Mouse (Mus musculus): ENCODE measurements at regions not wholly inside any gene's neighbourhood (a gene's known extent, or its start where the extent isn't known, plus 50 kb on each side); places are given as distances from the start of the nearest gene placed in this dataset.
"Not testable (repeated sequence)": the region's sequence is repeated elsewhere in the genome, so short reads cannot be mapped to it uniquely, and the experiment has no call there.

DNA sequence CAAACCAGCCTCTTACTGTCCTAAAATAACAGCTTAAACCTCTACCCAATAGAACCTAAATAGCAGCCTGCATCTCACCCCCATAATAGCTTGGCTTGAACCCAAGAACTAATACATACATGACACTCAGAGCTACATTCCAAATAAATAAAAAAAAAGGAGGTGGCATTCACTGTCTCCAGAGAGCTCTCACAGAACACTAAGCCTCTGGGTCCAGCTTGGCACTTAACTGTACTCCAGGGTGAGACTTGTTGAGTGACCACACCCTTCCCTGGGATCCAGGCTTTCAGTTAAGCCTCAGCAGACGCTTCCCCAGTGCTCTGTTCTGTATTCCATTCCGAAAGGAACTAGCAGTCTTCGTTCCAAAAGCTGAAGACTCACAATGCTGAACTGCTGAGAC, 186.3 kb upstream of the Tsc22d2 start:
- peak; percentile 5 for DNase-seq

- no peak for DNase-seq
Observed at GRCm38 (mm10) chr3:58231746-58232145, 182.8 kb upstream of the Tsc22d2 start.

DNA sequence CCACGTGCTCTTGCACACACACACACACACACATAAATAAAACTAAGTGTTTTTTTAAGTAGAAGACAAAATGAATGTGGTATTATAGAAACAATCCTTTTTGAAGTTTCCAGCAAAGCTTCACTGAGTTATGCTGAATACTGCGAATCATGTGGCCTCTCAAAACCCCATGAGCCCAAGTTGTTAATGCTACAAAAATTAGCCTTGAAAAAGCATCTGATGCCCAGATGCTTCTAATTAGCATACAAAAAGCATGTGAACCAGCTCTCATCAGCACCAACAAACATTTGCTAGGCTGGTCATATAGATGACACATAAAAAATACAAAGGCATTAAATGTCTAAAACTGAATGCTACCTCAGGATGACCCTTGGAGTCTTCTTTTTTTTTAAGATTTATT, 181.2 kb upstream of the Tsc22d2 start:
- no peak for DNase-seq

DNA sequence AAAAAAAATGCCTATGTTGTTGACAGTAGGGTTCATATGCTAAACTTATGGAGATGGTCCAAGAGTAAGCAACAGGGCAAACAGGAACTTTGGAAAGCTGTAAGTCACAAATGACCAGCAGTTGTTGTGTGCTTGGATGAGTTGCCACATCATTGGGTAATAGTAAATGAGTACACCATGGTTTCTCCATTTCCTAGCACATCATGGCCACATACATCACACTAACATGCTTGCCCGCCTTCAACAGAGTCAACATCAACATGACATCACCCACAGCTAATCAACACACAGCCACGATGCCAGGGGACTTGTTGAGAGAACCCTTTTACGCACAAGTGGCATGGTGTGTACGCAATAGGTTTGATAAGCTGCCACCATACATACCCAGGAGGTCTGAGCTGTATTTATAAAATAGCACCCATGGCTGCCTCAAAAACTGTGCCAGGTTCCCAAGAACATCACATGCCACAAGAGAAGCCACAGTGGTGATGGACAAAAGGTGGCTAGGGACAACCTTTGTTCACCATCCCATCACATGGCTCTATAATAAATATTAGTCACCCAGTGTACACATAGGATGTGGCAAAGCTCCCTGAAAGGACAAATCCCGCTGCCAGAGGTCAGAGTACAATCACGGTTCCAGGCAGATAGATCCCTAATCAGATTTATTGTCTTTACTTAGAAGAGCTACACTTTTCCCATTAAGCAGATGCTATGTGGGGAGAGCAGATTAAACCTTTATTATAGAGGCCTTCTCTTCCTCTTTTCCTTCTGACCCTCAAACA, 179.5 kb upstream of the Tsc22d2 start:
- DNase-seq, result no peak

DNA sequence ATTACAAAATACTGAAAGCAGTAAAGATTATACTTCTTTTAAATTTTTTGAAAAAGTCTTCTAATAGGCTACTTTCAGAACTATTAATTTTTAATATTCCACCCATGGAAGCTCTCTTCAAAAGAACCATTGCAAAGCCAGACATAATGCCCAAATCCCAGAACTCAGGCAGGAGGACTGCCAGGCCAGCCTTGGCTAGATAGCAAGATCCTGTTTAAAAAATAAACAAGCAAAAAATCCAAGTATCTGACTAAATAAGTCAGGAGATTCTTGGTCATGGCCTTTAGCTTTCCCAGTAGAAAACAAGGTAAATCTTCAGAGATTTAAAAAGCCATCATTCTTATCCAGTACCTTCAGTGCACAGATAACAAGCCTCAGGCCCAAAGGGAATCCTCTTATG, 176.4 kb upstream of the Tsc22d2 start:
- DNase-seq, result no peak

DNA sequence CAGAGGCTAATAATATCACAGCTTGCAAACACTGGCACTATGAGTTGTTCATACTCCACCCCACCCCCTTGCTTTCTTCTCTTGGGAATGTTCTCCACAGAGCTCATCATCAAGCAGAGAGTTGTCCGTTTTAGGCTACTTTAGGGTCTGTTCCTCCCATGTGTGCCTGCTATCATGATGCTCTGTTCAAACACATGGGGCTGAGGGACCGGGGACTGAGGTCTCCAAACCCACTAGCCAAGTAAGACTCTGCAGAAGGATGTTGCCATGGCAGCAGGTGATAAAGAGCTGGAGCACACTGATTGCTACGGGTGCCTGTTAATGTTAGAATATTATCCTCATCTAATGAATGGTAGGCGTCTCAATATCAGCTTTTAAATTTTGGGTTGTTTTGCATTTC, 173.7 kb upstream of the Tsc22d2 start:
- no peak for DNase-seq

- no peak for DNase-seq
Observed at GRCm38 (mm10) chr3:58245361-58245760, 169.2 kb upstream of the Tsc22d2 start.

DNA sequence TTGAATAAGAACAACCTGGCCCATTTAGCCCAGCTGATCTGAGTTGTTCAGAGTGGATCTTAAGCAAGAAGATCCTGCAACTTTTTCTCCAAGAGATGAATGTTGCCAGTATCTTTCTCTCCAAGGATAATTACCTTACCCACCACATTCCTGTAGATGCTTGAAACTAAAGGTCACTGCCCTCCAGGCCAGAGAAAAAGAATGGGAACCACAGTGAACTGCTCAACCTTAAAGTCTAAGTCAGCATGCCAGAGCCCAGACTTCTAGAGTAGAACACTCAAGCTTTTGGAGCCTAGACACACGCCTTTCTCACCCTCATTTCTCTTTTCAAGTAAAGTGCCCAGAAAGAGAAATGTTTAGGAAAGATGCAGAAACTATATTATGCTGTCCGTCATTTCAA, 166.5 kb upstream of the Tsc22d2 start:
- DNase-seq, result no peak

GRCm38 (mm10) chr3:58253942-58254341, 160.6 kb upstream of the Tsc22d2 start:
- peak; percentile 2 for DNase-seq

- no peak for DNase-seq
Observed at GRCm38 (mm10) chr3:58267606-58268325, 146.7 kb upstream of the Tsc22d2 start.

GRCm38 (mm10) chr3:58271441-58271840, 143.1 kb upstream of the Tsc22d2 start:
- not testable (repeated sequence) for DNase-seq

DNA sequence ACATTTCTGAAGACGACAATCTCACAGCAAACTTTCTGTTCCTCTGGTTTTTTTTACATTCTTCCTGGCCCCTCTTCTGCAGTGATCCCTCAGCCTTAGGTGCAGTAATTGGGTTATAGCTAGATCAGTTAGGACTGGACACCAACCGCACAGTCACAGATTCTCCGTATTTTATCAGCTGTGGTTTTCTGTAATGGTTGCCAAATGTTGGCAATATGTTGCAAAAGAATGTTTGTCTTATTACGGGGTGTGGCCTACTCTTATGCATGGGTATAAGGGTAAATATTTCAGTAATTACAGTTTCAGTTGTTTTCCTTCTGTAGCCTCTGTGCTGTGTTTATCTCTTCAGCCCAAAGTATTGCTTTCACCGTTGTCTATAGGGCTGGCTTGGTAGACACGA, 133.2 kb upstream of the Tsc22d2 start:
- no peak for DNase-seq

DNA sequence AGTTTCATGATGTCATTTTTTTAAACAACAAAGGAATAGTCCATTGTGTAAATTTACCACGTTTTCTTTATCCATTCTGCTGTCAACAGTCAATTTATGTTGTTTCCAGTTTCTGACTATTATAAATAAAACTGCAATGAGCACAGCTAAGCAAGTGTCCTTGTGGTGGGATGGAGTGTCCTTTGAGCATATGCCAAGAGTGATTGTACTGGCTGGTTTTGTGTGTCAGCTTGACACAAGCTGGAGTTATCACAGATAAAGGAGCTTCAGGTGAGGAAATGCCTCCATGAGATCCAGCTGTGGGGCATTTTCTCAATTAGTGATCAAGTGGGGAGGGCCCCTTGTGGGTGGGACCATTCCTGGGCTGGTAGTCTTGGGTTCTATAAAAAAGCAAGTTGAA, 130.1 kb upstream of the Tsc22d2 start:
- not testable (repeated sequence) for DNase-seq

DNA sequence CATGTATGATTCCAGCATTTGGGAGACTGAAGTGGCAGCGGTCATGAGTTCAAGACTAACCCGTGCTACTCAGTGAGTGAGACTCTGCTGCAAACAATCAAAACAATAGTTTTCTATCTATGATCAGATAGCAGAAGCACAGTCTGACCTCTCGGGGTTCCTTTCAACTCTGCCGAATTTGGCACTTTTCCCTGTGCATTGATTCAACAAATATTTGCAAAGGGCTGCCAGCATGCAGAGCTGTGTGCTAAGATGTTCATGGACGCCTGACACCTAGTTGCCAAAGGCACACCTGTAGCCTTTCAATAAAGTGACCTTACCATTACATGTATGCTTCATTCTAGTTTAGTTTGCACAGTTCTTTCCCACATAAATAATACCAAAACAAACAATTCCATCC, 118.7 kb upstream of the Tsc22d2 start:
- DNase-seq, result no peak

GRCm38 (mm10) chr3:58300213-58300612, 114.3 kb upstream of the Tsc22d2 start:
- DNase-seq, result no peak

GRCm38 (mm10) chr3:58300801-58301485, 113.6 kb upstream of the Tsc22d2 start:
- no peak for DNase-seq

- no peak for DNase-seq
Observed at GRCm38 (mm10) chr3:58302322-58302721, 112.2 kb upstream of the Tsc22d2 start.

DNA sequence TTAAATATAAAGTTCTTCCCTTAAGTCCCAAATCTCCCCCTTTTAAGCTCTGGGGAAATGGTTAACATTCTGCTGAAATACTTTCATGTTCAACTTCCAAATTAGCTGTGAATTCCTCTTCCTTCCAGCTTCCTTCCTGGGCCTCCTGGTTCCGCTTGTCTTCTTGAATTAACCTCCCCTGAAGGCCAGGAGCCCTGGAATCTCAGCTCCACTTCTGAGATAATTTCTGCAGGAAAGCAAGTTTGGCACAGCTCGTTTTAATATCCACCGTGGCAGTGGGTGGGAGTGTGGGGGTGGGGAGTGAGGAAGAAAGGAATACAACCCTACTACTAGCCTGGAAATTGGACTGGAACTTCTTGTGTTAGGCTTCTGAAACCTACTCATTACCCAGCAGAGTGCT, 110.8 kb upstream of the Tsc22d2 start:
- no peak for DNase-seq

- DNase-seq, result no peak
Observed at GRCm38 (mm10) chr3:58309601-58310000, 104.9 kb upstream of the Tsc22d2 start.

GRCm38 (mm10) chr3:58310390-58310789, 104.1 kb upstream of the Tsc22d2 start:
- no peak for DNase-seq

DNA sequence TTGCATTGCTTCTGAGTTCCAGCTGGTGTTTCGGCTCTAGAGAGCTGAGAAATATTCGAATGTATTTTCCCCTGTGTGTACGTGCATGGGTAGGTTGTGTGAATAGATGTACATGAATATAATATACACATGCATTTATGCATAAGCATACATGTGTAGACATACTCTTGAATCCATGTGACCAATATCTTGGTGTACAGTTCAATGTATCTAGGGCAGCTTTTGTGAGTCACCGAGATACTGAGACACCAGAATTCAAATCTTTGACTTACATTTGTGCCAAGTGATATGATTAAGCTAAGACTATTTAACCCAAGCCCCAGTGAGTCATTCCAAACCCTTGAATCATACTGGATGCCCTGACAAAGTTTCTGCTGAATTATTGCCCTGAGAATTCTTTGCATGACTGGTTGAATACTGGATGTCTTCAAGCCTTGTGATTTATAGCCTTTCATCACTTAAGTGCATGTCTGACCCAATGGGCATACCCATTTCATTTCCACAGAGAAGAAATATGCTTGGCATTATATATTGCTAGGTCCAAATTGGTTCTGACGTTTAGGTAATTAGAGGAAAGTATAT, 103.3 kb upstream of the Tsc22d2 start:
- no peak for DNase-seq

GRCm38 (mm10) chr3:58312623-58313022, 101.9 kb upstream of the Tsc22d2 start:
- DNase-seq, result no peak

DNA sequence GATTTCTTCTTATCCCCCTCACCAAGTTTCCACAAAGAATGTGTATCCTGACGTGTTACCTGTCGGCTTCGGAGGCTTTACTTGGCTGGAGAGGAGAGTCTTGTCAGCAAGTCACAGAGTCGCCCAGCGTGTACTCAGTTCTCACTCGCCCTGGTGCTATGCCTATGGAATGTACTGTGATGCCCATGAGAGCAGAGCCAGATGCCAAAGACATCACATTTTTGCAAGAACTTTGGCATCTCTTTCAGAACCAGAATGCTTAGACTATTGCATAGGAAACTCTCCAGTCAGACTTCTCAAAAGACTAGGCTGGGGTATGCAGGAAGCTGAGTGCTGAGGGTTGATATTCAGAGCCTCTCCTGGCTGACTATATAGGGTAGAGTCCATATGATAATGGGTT, 99.3 kb upstream of the Tsc22d2 start:
- DNase-seq, result no peak

DNA sequence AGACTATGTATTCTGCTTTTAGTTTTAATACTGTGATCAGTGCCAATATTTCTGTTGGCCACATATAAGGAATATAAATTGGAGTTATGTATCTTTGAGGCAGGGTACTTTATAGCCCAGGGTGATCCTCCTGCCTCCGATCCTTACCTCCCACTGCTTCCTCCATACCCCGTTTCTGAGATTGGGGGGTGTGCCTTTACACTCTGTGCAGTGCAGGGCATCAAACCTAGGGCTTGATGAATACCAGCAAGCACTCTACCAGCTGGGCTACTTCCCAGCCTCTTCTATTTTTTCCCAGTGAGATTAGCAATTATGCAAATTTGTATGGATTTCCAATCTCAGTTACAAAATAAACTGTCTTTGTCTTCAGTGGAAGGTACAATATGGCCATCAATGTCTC, 97.3 kb upstream of the Tsc22d2 start:
- no peak for DNase-seq

Measured in kidney, postnatal 14 days (tissue).